Mouse (Mus musculus) spleen, adult 12 weeks (tissue): ENCODE data around the gene Slc22a20.
A peak's percentile ranks its signal among the peaks of the same experiment; 100 is the strongest.

ENCODE experiments used
- DNase-seq: peaks from one replicate; pipeline ENCODE4 v3.0.0; 2022; ENCODE audit warnings: low spot score

Slc22a20 gene

DNA sequence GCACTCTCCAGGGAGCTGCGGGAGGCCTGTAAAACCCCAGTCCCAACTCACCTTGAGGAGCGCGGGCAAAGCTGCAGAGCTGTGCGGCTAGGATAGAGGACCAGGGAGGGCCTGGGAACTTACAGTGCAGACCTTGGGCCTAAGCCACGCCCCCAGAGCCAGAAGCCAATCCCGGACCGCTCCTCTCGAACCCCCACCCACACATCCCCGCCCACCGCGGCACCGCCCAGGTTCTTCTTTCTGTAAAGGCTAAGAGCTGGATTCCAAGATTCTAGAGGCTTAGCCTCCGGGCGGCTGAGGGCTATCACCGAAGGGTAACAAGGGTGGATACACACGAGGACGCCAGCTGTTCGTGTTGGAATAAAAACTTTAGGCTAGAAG, 61.2 kb downstream of the Slc22a20 start, which contains the start of gene Cdc42ep2:
Gene Cdc42ep2, minus strand, starts transcription at position 104 of the 381 bp plus-strand sequence.
- DNase-seq: peak; percentile 92

DNA sequence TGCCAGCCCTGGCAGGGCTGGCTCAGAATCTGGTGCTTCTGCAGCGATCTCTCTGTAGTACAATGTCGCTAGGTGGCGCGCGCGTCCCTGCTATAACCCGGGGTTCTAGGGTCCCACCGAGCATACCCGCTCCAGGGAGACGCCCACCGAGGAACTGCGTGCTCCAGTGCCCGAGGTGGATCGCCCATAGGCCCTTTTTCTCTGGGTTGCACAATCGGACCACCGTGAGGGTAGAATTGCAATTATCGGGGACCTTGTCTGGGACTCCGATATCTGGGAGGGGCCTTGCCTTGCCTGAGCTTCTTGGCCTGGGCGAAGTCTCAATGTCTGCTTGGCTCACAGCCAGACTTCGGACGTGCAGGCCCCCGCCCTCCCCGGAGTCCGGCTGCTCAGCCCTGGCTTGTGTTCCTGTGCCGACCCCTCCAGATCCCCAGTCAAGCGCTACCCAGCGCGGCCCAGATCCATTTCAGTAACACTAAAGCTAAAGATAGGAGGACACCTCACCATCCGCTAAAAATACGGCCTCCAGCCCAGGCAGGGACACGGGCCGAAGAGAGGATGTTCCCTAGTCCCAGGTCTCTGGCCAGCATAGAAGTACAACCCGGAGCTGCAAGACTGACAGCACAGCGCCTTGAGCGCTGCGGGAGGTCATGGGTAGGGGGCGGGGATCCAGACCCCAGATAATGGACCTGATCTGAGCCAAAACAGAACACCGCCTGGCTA, 61.8 kb downstream of the Slc22a20 start:
- peak; percentile 81 for DNase-seq

DNA sequence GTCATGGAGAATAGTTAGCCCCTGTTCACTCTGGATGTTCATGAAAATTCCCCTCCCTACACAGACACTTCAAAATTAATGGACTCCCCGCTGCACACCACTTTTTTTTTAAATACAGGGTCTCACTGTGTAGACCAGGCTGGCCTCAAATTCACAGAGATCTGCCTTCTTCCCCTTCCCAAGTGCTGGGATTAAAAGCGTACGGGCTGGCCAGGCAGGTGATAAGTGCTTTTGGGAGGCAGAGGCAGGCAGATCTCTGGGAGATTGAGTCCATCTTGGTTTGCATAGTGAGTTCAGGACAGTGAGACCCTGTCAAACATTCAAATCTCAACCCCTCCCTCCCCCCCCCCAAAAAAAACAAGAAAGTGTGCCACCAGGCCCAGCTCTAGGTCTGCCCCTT, 63.0 kb downstream of the Slc22a20 start:
- DNase-seq: no peak

GRCm38 (mm10) chr19:5922119-5922942, 63.6 kb downstream of the Slc22a20 start:
- peak; percentile 34 for DNase-seq

GRCm38 (mm10) chr19:5921715-5922114, 64.2 kb downstream of the Slc22a20 start:
- DNase-seq: no peak
